Mouse (Mus musculus): Measurements from ENCODE around the gene Casq1.
"Not testable (repeated sequence)": the region's sequence is repeated elsewhere in the genome, so short reads cannot be mapped to it uniquely, and the experiment has no call there.

Casq1 gene

GRCm38 (mm10) chr1:172219451-172220406, at the start of gene Casq1:
Casq1 (minus strand) TSS chr1:172219868.
- TF ChIP-seq POU5F1 (IDR thresholded peaks at IDR 0.05; ENCODE audit: borderline replicate concordance, low read length) (no peak), CTCF (conservative IDR thresholded peaks at IDR 0.05; ENCODE audit: low read length) (no peak), NANOG (IDR thresholded peaks at IDR 0.05; ENCODE audit: borderline replicate concordance, low read length) (no peak)
- H3K36me3 ChIP-seq (ENCODE audit: insufficient read depth, low read length), result no peaks in the 10 kb centered on the region; the same call in 1 of the 2 replicates
- H3K4me1 ChIP-seq (replicated peaks; ENCODE audit: low read depth, low read length), result peaks cover 53% of the 10 kb centered on the region
- H3K9me3 ChIP-seq (ENCODE audit: low read length), result no peaks in the 10 kb centered on the region
- peak within 1 kb of the TSS; percentile 54 for H3K4me3 ChIP-seq (replicated peaks; ENCODE audit: low read length)
- H3K27me3 ChIP-seq (ENCODE audit: insufficient read depth, low read length), result peaks cover 5% of the 10 kb centered on the region; the same call in 1 of the 2 replicates

- H3K36me3 ChIP-seq (ENCODE audit: insufficient read depth, low read length), result no peaks in the 10 kb centered on the region
- H3K4me3 ChIP-seq (replicated peaks; ENCODE audit: low read length), result no peak within 1 kb of the TSS
- peaks cover 13% of the 10 kb centered on the region for H3K4me1 ChIP-seq (replicated peaks; ENCODE audit: low read depth, low read length)
- no peaks in the 10 kb centered on the region; the same call in 1 of the 2 replicates for H3K9me3 ChIP-seq (ENCODE audit: low read length)
- TF ChIP-seq NANOG (IDR thresholded peaks at IDR 0.05; ENCODE audit: borderline replicate concordance, low read length) (no peak), CTCF (conservative IDR thresholded peaks at IDR 0.05; ENCODE audit: low read length) (no peak), POU5F1 (IDR thresholded peaks at IDR 0.05; ENCODE audit: borderline replicate concordance, low read length) (no peak)
- no peaks in the 10 kb centered on the region; the same call in 1 of the 2 replicates for H3K27me3 ChIP-seq (ENCODE audit: insufficient read depth, low read length)
Measured at GRCm38 (mm10) chr1:172261477-172262078, 41.9 kb upstream of the Casq1 start, which contains the start of gene Igsf8. Igsf8 (plus strand) TSS chr1:172261641.

GRCm38 (mm10) chr1:172258314-172258713, 38.6 kb upstream of the Casq1 start, which contains the start of gene Atp1a4:
Atp1a4 (minus strand) TSS chr1:172258414.
- H3K4me1 ChIP-seq (replicated peaks; ENCODE audit: low read depth, low read length), result peaks cover 13% of the 10 kb centered on the region
- H3K36me3 ChIP-seq (ENCODE audit: insufficient read depth, low read length), result no peaks in the 10 kb centered on the region
- TF ChIP-seq CTCF (conservative IDR thresholded peaks at IDR 0.05; ENCODE audit: low read length), result no peak
- TF ChIP-seq POU5F1 (IDR thresholded peaks at IDR 0.05; ENCODE audit: borderline replicate concordance, low read length), result no peak
- TF ChIP-seq NANOG (IDR thresholded peaks at IDR 0.05; ENCODE audit: borderline replicate concordance, low read length), result no peak
- H3K4me3 ChIP-seq (replicated peaks; ENCODE audit: low read length), result no peak within 1 kb of the TSS
- H3K27me3 ChIP-seq (ENCODE audit: insufficient read depth, low read length), result peaks cover 3% of the 10 kb centered on the region; the same call in 1 of the 2 replicates
- no peaks in the 10 kb centered on the region for H3K9me3 ChIP-seq (ENCODE audit: low read length)

GRCm38 (mm10) chr1:172247679-172248078, 28.0 kb upstream of the Casq1 start:
- H3K4me1 ChIP-seq (replicated peaks; ENCODE audit: low read depth, low read length), result peaks cover 24% of the 10 kb centered on the region
- no peaks in the 10 kb centered on the region for H3K9me3 ChIP-seq (ENCODE audit: low read length)
- H3K4me3 ChIP-seq (replicated peaks; ENCODE audit: low read length), result no peak overlapping the region
- H3K27me3 ChIP-seq (ENCODE audit: insufficient read depth, low read length), result peaks cover 25% of the 10 kb centered on the region
- H3K36me3 ChIP-seq (ENCODE audit: insufficient read depth, low read length), result no peaks in the 10 kb centered on the region
- TF ChIP-seq CTCF (conservative IDR thresholded peaks at IDR 0.05; ENCODE audit: low read length) (peak; percentile 69), NANOG (IDR thresholded peaks at IDR 0.05; ENCODE audit: borderline replicate concordance, low read length) (no peak), POU5F1 (IDR thresholded peaks at IDR 0.05; ENCODE audit: borderline replicate concordance, low read length) (no peak)

GRCm38 (mm10) chr1:172247216-172247615, 27.5 kb upstream of the Casq1 start:
- Histone ChIP-seq H3K36me3 (ENCODE audit: insufficient read depth, low read length) (no peaks in the 10 kb centered on the region), H3K4me3 (replicated peaks; ENCODE audit: low read length) (no peak overlapping the region), H3K9me3 (ENCODE audit: low read length) (no peaks in the 10 kb centered on the region), H3K4me1 (replicated peaks; ENCODE audit: low read depth, low read length) (peaks cover 29% of the 10 kb centered on the region), H3K27me3 (ENCODE audit: insufficient read depth, low read length) (peaks cover 25% of the 10 kb centered on the region)
- TF ChIP-seq NANOG (IDR thresholded peaks at IDR 0.05; ENCODE audit: borderline replicate concordance, low read length) (no peak), CTCF (conservative IDR thresholded peaks at IDR 0.05; ENCODE audit: low read length) (no peak), POU5F1 (IDR thresholded peaks at IDR 0.05; ENCODE audit: borderline replicate concordance, low read length) (no peak)

GRCm38 (mm10) chr1:172244645-172245044, 25.0 kb upstream of the Casq1 start:
- peaks cover 54% of the 10 kb centered on the region for H3K4me1 ChIP-seq (replicated peaks; ENCODE audit: low read depth, low read length)
- H3K27me3 ChIP-seq (ENCODE audit: insufficient read depth, low read length), result peaks cover 21% of the 10 kb centered on the region
- H3K9me3 ChIP-seq (ENCODE audit: low read length); H3K36me3 ChIP-seq (ENCODE audit: insufficient read depth, low read length): not testable (repeated sequence)
- peak overlapping the region; percentile 57 for H3K4me3 ChIP-seq (replicated peaks; ENCODE audit: low read length)

- 0 out of 2 replicates have a peak, but pooled peaks have one; percentile 10 for TF ChIP-seq CTCF (conservative IDR thresholded peaks at IDR 0.05; ENCODE audit: low read length)
- no peak for TF ChIP-seq POU5F1 (IDR thresholded peaks at IDR 0.05; ENCODE audit: borderline replicate concordance, low read length)
- TF ChIP-seq NANOG (IDR thresholded peaks at IDR 0.05; ENCODE audit: borderline replicate concordance, low read length), result no peak
- Histone ChIP-seq H3K27me3 (ENCODE audit: insufficient read depth, low read length) (peaks cover 19% of the 10 kb centered on the region), H3K9me3 (ENCODE audit: low read length) (no peaks in the 10 kb centered on the region), H3K4me1 (replicated peaks; ENCODE audit: low read depth, low read length) (peaks cover 62% of the 10 kb centered on the region), H3K36me3 (ENCODE audit: insufficient read depth, low read length) (no peaks in the 10 kb centered on the region), H3K4me3 (replicated peaks; ENCODE audit: low read length) (no peak overlapping the region)
Measured at GRCm38 (mm10) chr1:172243547-172244205, 24.0 kb upstream of the Casq1 start.

- TF ChIP-seq CTCF (conservative IDR thresholded peaks at IDR 0.05; ENCODE audit: low read length), result no peak
- no peak for TF ChIP-seq NANOG (IDR thresholded peaks at IDR 0.05; ENCODE audit: borderline replicate concordance, low read length)
- no peak for TF ChIP-seq POU5F1 (IDR thresholded peaks at IDR 0.05; ENCODE audit: borderline replicate concordance, low read length)
- Histone ChIP-seq H3K4me1 (replicated peaks; ENCODE audit: low read depth, low read length) (peaks cover 72% of the 10 kb centered on the region), H3K36me3 (ENCODE audit: insufficient read depth, low read length) (no peaks in the 10 kb centered on the region), H3K27me3 (ENCODE audit: insufficient read depth, low read length) (peaks cover 19% of the 10 kb centered on the region), H3K9me3 (ENCODE audit: low read length) (no peaks in the 10 kb centered on the region), H3K4me3 (replicated peaks; ENCODE audit: low read length) (no peak overlapping the region)
Measured at GRCm38 (mm10) chr1:172242401-172242800, 22.7 kb upstream of the Casq1 start.

All from E14TG2a.4 (cell line).